Mouse (Mus musculus) lung, postnatal 0 days (tissue): ENCODE measurements around the gene Mccc2. TPM values are rescaled to one million over a fixed set of nuclear protein-coding genes. Genes with fewer than 3 reads are reported as not detected.

Experiments
- ATAC-seq: fragments of 200-750 bp; cut with Nextera tagmentation; 2 replicates; pipeline ENCODE4 v1.8.0; 2017; ENCODE audit warnings: moderate library complexity
- DNase-seq: peaks from one replicate; pipeline ENCODE4 v3.0.0-alpha.2; 2016; ENCODE audit warnings: low spot score
- H3K27ac ChIP-seq: fragments of 300-500 bp; sonication (generic); 2 replicates; pipeline ENCODE4 v1.5.1; 2014; ENCODE audit warnings: antibody characterized with exemption, mild to moderate bottlenecking, low read length, mixed read lengths
- H3K27me3 ChIP-seq: fragments of 300-500 bp; sonication (generic); replicated peaks from 2 replicates; pipeline ENCODE4 v1.6.1; 2014; ENCODE audit warnings: low read length, mixed read lengths; ENCODE audit not compliant: insufficient read depth
- H3K36me3 ChIP-seq: fragments of 300-500 bp; sonication (generic); 2 replicates; pipeline ENCODE4 v1.6.1; 2014; ENCODE audit warnings: low read length, mixed read lengths; ENCODE audit not compliant: insufficient read depth
- H3K4me1 ChIP-seq: fragments of 300-500 bp; sonication (generic); 2 replicates; pipeline ENCODE4 v1.6.1; 2014; ENCODE audit warnings: antibody characterized with exemption, low read depth, low read length, mixed read lengths; ENCODE audit not compliant: insufficient read depth
- H3K4me2 ChIP-seq: fragments of 300-500 bp; sonication (generic); replicated peaks from 2 replicates; pipeline ENCODE4 v1.6.1; 2014; ENCODE audit warnings: low read depth, mild to moderate bottlenecking, low read length, moderate library complexity, mixed read lengths
- H3K4me3 ChIP-seq: fragments of 300-500 bp; sonication (generic); 2 replicates; pipeline ENCODE4 v1.5.1; 2014; ENCODE audit warnings: low read depth, low read length
- H3K9ac ChIP-seq: fragments of 300-500 bp; sonication (generic); replicated peaks from 2 replicates; pipeline ENCODE4 v1.6.1; 2014; ENCODE audit warnings: low read depth, mild to moderate bottlenecking
- H3K9me3 ChIP-seq: fragments of 300-500 bp; sonication (generic); 2 replicates; pipeline ENCODE4 v1.6.1; 2016; ENCODE audit warnings: low read length, mixed read lengths
- CTCF ChIP-seq: IDR thresholded peaks from 2 replicates; pipeline ENCODE4 v1.5.1; 2016; ENCODE audit warnings: antibody characterized with exemption, mild to moderate bottlenecking
- EP300 ChIP-seq: IDR thresholded peaks from 2 replicates; pipeline ENCODE4 v1.6.1; 2016; ENCODE audit warnings: antibody characterized with exemption, mild to moderate bottlenecking, control low read depth
- WGBS: fragments of 180-500 bp; shearing (Covaris S2); extraction: QIAGEN DNeasy Blood & Tissue Kit; methylation state at CpG from one replicate; pipeline ENCODE4 v1.1.7; 2014; 5-methylcytosine and 5-hydroxymethylcytosine counted together
- polyA plus RNA-seq: library from polyadenylated mRNA; unstranded; fragments of >200 nt; fragmentation: Nextera tagmentation; extraction: Ambion mirVana; gene quantifications from 2 replicates; pipeline ENCODE4 v1.2.1, GENCODE M21; 2015

Mccc2 gene
- polyA plus RNA-seq, 1 experiment from 2014 or later, result 23.2 TPM

- Histone ChIP-seq H3K9me3 (no peaks in the 10 kb centered on the region), H3K27me3 (peaks cover 18% of the 10 kb centered on the region), H3K4me3 (no peak overlapping the region), H3K27ac (no peak overlapping the region), H3K9ac (no peak overlapping the region), H3K4me1 (no peaks in the 10 kb centered on the region), H3K4me2 (no peak overlapping the region), H3K36me3 (no peaks in the 10 kb centered on the region)
- WGBS, result 8% methylated on average over 38 of the region's 38 CpGs
- no peak for TF ChIP-seq CTCF
- no peak for TF ChIP-seq EP300
- ATAC-seq (no peak), DNase-seq (no peak)
Measured at GRCm38 (mm10) chr13:99899670-99900556, 115.5 kb downstream of the Mccc2 start.

- H3K4me3 ChIP-seq, result no peak overlapping the region
- no peak overlapping the region for H3K4me2 ChIP-seq
- H3K27me3 ChIP-seq, result peaks cover 18% of the 10 kb centered on the region
- no peak for ATAC-seq
- H3K9me3 ChIP-seq, result no peaks in the 10 kb centered on the region
- no peak for DNase-seq
- no peaks in the 10 kb centered on the region for H3K36me3 ChIP-seq
- TF ChIP-seq EP300 (no peak), CTCF (no peak)
- H3K9ac ChIP-seq, result no peak overlapping the region
- no peaks in the 10 kb centered on the region for H3K4me1 ChIP-seq
- no peak overlapping the region for H3K27ac ChIP-seq
- 26% methylated on average over 14 of the region's 14 CpGs for WGBS
Measured at GRCm38 (mm10) chr13:99898816-99899215, 116.6 kb downstream of the Mccc2 start.

Other genes with a start within 250 kb of the Mccc2 start
- 0.27 and 0.64 TPM in 2 replicates for gene Cartpt, start 114.5 kb downstream of the Mccc2 start, polyA plus RNA-seq
- gene Bdp1, start 88.4 kb upstream of the Mccc2 start, polyA plus RNA-seq, result 22.5 and 30.7 TPM in 2 replicates
- 61.6 and 82.2 TPM in 2 replicates for gene Serf1, start 92.4 kb upstream of the Mccc2 start, polyA plus RNA-seq
- gene Smn1, start 109.2 kb upstream of the Mccc2 start, polyA plus RNA-seq, result 20.5 and 23.0 TPM in 2 replicates
- gene Naip2, start 186.5 kb upstream of the Mccc2 start, polyA plus RNA-seq, result 0.84 and 1.3 TPM in 2 replicates
- gene Naip5, start 230.7 kb upstream of the Mccc2 start, polyA plus RNA-seq, result 0.67 and 0.81 TPM in 2 replicates